Mouse (Mus musculus): ENCODE results near the gene Gm13276. TPM values are rescaled to one million over a fixed set of nuclear protein-coding genes. Genes with fewer than 3 reads are reported as not detected.

Gene Gm13276
- polyA plus RNA-seq, 1 experiment from 2014 or later = not detected

Other genes starting within 250 kb of the Gm13276 start
- gene Ifna15, start 227.5 kb upstream of the Gm13276 start, polyA plus RNA-seq (2015; fragmentation: Nextera tagmentation; extraction: Ambion mirVana) = not detected in 2 replicates
- gene Ifna14, start 213.9 kb upstream of the Gm13276 start, polyA plus RNA-seq (2015; fragmentation: Nextera tagmentation; extraction: Ambion mirVana) = not detected in 2 replicates
- not detected in 2 replicates for gene Ifna9, start 193.3 kb upstream of the Gm13276 start, polyA plus RNA-seq (2015; fragmentation: Nextera tagmentation; extraction: Ambion mirVana)
- gene Ifna12, start 182.3 kb upstream of the Gm13276 start, polyA plus RNA-seq (2015; fragmentation: Nextera tagmentation; extraction: Ambion mirVana) = not detected in 2 replicates
- not detected in 2 replicates for gene C87499, start 151.3 kb upstream of the Gm13276 start, polyA plus RNA-seq (2015; fragmentation: Nextera tagmentation; extraction: Ambion mirVana)
- gene Ifna13, start 141.2 kb upstream of the Gm13276 start, polyA plus RNA-seq (2015; fragmentation: Nextera tagmentation; extraction: Ambion mirVana) = not detected in 2 replicates
- gene Ifna16, start 108.8 kb upstream of the Gm13276 start, polyA plus RNA-seq (2015; fragmentation: Nextera tagmentation; extraction: Ambion mirVana) = not detected in 2 replicates
- not detected in 2 replicates for gene Ifna2, start 101.8 kb upstream of the Gm13276 start, polyA plus RNA-seq (2015; fragmentation: Nextera tagmentation; extraction: Ambion mirVana)
- not detected in 2 replicates for gene Ifnab, start 94.3 kb upstream of the Gm13276 start, polyA plus RNA-seq (2015; fragmentation: Nextera tagmentation; extraction: Ambion mirVana)
- gene Gm26566, start 63.9 kb upstream of the Gm13276 start, polyA plus RNA-seq (2015; fragmentation: Nextera tagmentation; extraction: Ambion mirVana) = 0.19 and 0.51 TPM in 2 replicates
- 39.8 and 40.6 TPM in 2 replicates for gene Klhl9, start 63.2 kb upstream of the Gm13276 start, polyA plus RNA-seq (2015; fragmentation: Nextera tagmentation; extraction: Ambion mirVana)
- gene Gm13271, start 30.8 kb upstream of the Gm13276 start, polyA plus RNA-seq (2015; fragmentation: Nextera tagmentation; extraction: Ambion mirVana) = not detected in 2 replicates
- gene Gm13283, start 25.6 kb upstream of the Gm13276 start, polyA plus RNA-seq (2015; fragmentation: Nextera tagmentation; extraction: Ambion mirVana) = 0.21 and 0.24 TPM in 2 replicates
- gene Gm13290, start 11.9 kb upstream of the Gm13276 start, polyA plus RNA-seq (2015; fragmentation: Nextera tagmentation; extraction: Ambion mirVana) = 0.55 TPM in 1 of 2 replicates, not detected in the other
- gene Gm13289, start 8.8 kb upstream of the Gm13276 start, polyA plus RNA-seq (2015; fragmentation: Nextera tagmentation; extraction: Ambion mirVana) = not detected in 2 replicates
- not detected in 2 replicates for gene Gm13272, start 5.9 kb upstream of the Gm13276 start, polyA plus RNA-seq (2015; fragmentation: Nextera tagmentation; extraction: Ambion mirVana)
- 0.25 and 0.47 TPM in 2 replicates for gene Ifnz, start 3.6 kb upstream of the Gm13276 start, polyA plus RNA-seq (2015; fragmentation: Nextera tagmentation; extraction: Ambion mirVana)
- gene Gm13277, start 2.9 kb downstream of the Gm13276 start, polyA plus RNA-seq (2015; fragmentation: Nextera tagmentation; extraction: Ambion mirVana) = not detected in 2 replicates
- not detected in 2 replicates for gene Gm13278, start 5.8 kb downstream of the Gm13276 start, polyA plus RNA-seq (2015; fragmentation: Nextera tagmentation; extraction: Ambion mirVana)
- gene Gm13275, start 8.8 kb downstream of the Gm13276 start, polyA plus RNA-seq (2015; fragmentation: Nextera tagmentation; extraction: Ambion mirVana) = not detected in 2 replicates
- not detected in 2 replicates for gene Gm13279, start 11.7 kb downstream of the Gm13276 start, polyA plus RNA-seq (2015; fragmentation: Nextera tagmentation; extraction: Ambion mirVana)
- 0.92 and 1.3 TPM in 2 replicates for gene Gm13285, start 14.0 kb downstream of the Gm13276 start, polyA plus RNA-seq (2015; fragmentation: Nextera tagmentation; extraction: Ambion mirVana)
- not detected in 2 replicates for gene Gm13287, start 17.5 kb downstream of the Gm13276 start, polyA plus RNA-seq (2015; fragmentation: Nextera tagmentation; extraction: Ambion mirVana)
- not detected in 2 replicates for gene Gm13288, start 19.8 kb downstream of the Gm13276 start, polyA plus RNA-seq (2015; fragmentation: Nextera tagmentation; extraction: Ambion mirVana)
- not detected in 2 replicates for gene Ifna7, start 30.5 kb downstream of the Gm13276 start, polyA plus RNA-seq (2015; fragmentation: Nextera tagmentation; extraction: Ambion mirVana)
- gene Ifna11, start 34.2 kb downstream of the Gm13276 start, polyA plus RNA-seq (2015; fragmentation: Nextera tagmentation; extraction: Ambion mirVana) = not detected in 2 replicates
- not detected in 2 replicates for gene Ifna6, start 41.7 kb downstream of the Gm13276 start, polyA plus RNA-seq (2015; fragmentation: Nextera tagmentation; extraction: Ambion mirVana)
- not detected in 2 replicates for gene Ifna5, start 49.8 kb downstream of the Gm13276 start, polyA plus RNA-seq (2015; fragmentation: Nextera tagmentation; extraction: Ambion mirVana)
- not detected in 2 replicates for gene Ifna4, start 56.2 kb downstream of the Gm13276 start, polyA plus RNA-seq (2015; fragmentation: Nextera tagmentation; extraction: Ambion mirVana)
- not detected in 2 replicates for gene Ifna1, start 64.4 kb downstream of the Gm13276 start, polyA plus RNA-seq (2015; fragmentation: Nextera tagmentation; extraction: Ambion mirVana)
- gene Ifne, start 94.5 kb downstream of the Gm13276 start, polyA plus RNA-seq (2015; fragmentation: Nextera tagmentation; extraction: Ambion mirVana) = 0.85 and 1.1 TPM in 2 replicates